Mouse (Mus musculus): Measurements from ENCODE around the gene H2-Ab1. TPM values are rescaled to one million over a fixed set of nuclear protein-coding genes. Genes with fewer than 3 reads are reported as not detected.
"Not testable (repeated sequence)": the region's sequence is repeated elsewhere in the genome, so short reads cannot be mapped to it uniquely, and the experiment has no call there.

H2-Ab1 gene
- polyA plus RNA-seq, 1 experiment from 2014 or later = 2.3 TPM

DNA sequence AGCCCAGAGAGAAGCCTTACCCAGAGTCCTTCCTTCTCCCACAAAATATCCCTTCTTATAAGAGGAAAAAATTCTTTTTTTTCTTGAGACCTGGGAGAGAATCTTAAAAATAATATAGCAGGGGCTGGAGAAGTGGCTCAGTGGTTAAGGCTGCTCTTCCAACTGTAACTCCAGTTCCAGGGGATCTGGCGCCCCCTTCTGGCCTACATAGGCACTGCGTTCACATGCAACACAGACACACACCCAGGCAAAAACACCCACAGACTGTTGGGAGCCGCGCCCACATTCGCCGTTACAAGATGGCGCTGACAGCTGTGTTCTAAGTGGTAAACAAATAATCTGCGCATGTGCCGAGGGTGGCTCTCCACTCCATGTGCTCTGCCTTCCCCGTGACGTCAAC, 38.4 kb upstream of the H2-Ab1 start:
- H3K4me3 ChIP-seq (replicated peaks); DNase-seq: not testable (repeated sequence)
- WGBS (ENCODE audit: insufficient replicate concordance) = 82% methylated on average over 9 of the region's 11 CpGs

DNA sequence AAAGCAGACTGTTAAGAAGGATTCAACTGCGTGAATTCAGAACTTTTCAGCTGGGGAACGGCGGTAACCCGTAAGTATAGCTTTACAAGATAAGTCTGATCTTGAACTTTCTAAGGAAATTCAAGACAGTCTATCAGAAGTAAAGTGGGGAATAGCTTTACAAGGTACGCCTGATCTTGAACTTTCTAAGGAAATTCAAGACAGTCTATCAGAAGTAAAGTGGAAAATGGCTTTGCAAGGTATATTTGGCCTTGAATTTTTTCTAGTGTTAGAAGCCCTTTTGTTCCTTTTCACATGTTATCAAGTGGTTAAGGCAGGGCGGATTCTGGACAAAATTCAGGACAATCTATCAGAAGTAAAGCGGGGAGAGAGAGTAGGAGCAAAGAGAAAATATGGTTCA, 37.7 kb upstream of the H2-Ab1 start:
- not testable (repeated sequence) for H3K4me3 ChIP-seq (replicated peaks); H3K9me3 ChIP-seq (replicated peaks); H3K4me1 ChIP-seq (replicated peaks); H3K36me3 ChIP-seq; H3K27ac ChIP-seq; DNase-seq; H3K27me3 ChIP-seq; ATAC-seq (ENCODE audit: low read depth); H3K9ac ChIP-seq; H3K4me2 ChIP-seq
- WGBS (ENCODE audit: insufficient replicate concordance) = 80% methylated on average over 4 of the region's 7 CpGs

More for the DNA sequence above, 38.4 kb upstream of the H2-Ab1 start:
- H3K27ac ChIP-seq; H3K9ac ChIP-seq; H3K4me2 ChIP-seq; ATAC-seq (ENCODE audit: low read depth); H3K27me3 ChIP-seq; H3K4me1 ChIP-seq (replicated peaks); H3K36me3 ChIP-seq; H3K9me3 ChIP-seq (replicated peaks): not testable (repeated sequence)

DNA sequence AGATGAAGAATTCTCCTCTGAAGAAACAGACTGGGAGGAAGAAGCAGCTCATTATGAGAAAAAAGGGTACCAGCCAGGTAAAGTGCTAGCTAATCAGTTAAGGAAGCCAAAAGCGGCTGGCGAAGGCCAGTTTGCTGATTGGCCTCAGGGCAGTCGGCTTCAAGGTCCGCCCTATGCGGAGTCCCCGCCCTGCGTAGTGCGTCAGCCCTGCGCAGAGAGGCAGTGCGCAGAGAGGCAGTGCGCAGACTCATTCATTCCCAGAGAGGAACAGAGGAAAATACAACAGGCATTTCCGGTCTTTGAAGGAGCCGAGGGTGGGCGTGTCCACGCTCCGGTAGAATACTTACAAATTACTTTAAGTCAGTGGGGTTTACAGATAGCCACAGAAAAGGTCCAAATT, 37.1 kb upstream of the H2-Ab1 start:
- H3K36me3 ChIP-seq; H3K4me3 ChIP-seq (replicated peaks); H3K27me3 ChIP-seq; H3K27ac ChIP-seq; H3K4me2 ChIP-seq; ATAC-seq (ENCODE audit: low read depth); H3K4me1 ChIP-seq (replicated peaks); DNase-seq; H3K9ac ChIP-seq: not testable (repeated sequence)
- 60% methylated on average over 4 of the region's 16 CpGs for WGBS (ENCODE audit: insufficient replicate concordance)
- peaks cover 10% of the 10 kb centered on the region; the same call in 1 of the 2 replicates for H3K9me3 ChIP-seq (replicated peaks)

DNA sequence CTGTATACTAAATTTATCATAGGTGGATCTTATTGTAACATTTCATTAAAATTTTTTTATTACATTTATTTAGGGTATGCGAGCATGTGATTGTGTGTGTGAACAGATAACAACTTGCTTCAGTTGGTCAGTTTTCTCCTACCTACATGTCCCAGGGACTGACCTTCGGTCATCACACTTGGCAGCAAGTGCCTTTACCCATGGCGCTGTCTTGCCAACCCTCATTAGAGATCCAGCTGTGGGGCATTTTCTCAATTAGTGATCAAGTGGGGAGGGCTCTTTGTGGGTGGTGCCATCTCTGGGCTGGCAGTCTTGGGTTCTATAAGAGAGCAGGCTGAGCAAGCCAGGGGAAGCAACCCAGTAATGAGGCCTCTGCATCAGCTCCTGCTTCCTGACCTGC, 32.7 kb upstream of the H2-Ab1 start:
- 75% methylated on average over 3 of the region's 3 CpGs for WGBS (ENCODE audit: insufficient replicate concordance)
- H3K4me1 ChIP-seq (replicated peaks) = no peaks in the 10 kb centered on the region
- H3K4me3 ChIP-seq (replicated peaks) = no peak overlapping the region
- no peaks in the 10 kb centered on the region for H3K27me3 ChIP-seq
- no peak overlapping the region for H3K9ac ChIP-seq
- no peaks in the 10 kb centered on the region for H3K36me3 ChIP-seq
- H3K9me3 ChIP-seq (replicated peaks) = peaks cover 4% of the 10 kb centered on the region; the same call in 1 of the 2 replicates
- DNase-seq (no peak), ATAC-seq (ENCODE audit: low read depth) (no peak)
- H3K4me2 ChIP-seq = no peak overlapping the region
- no peak overlapping the region for H3K27ac ChIP-seq

- H3K9ac ChIP-seq = no peak overlapping the region
- WGBS (ENCODE audit: insufficient replicate concordance) = 85% methylated on average over 8 of the region's 8 CpGs
- no peak overlapping the region for H3K4me3 ChIP-seq (replicated peaks)
- no peaks in the 10 kb centered on the region for H3K4me1 ChIP-seq (replicated peaks)
- no peaks in the 10 kb centered on the region for H3K27me3 ChIP-seq
- no peak overlapping the region for H3K27ac ChIP-seq
- no peaks in the 10 kb centered on the region for H3K36me3 ChIP-seq
- no peak for ATAC-seq (ENCODE audit: low read depth)
- no peak for DNase-seq
- H3K4me2 ChIP-seq = no peak overlapping the region
- peaks cover 4% of the 10 kb centered on the region; the same call in 1 of the 2 replicates for H3K9me3 ChIP-seq (replicated peaks)
Observed at GRCm38 (mm10) chr17:34225426-34225825, 32.1 kb upstream of the H2-Ab1 start.

- not testable (repeated sequence) for H3K9me3 ChIP-seq (replicated peaks); H3K4me3 ChIP-seq (replicated peaks); H3K36me3 ChIP-seq; H3K9ac ChIP-seq; H3K4me2 ChIP-seq; DNase-seq; H3K27me3 ChIP-seq; ATAC-seq (ENCODE audit: low read depth); H3K27ac ChIP-seq; H3K4me1 ChIP-seq (replicated peaks)
- WGBS (ENCODE audit: insufficient replicate concordance) = 85% methylated on average over 17 of the region's 23 CpGs
Observed at GRCm38 (mm10) chr17:34225911-34226310, 31.6 kb upstream of the H2-Ab1 start.

- not testable (repeated sequence) for H3K4me3 ChIP-seq (replicated peaks); H3K4me2 ChIP-seq; H3K9ac ChIP-seq; DNase-seq; H3K9me3 ChIP-seq (replicated peaks); H3K4me1 ChIP-seq (replicated peaks); H3K27ac ChIP-seq; H3K27me3 ChIP-seq; H3K36me3 ChIP-seq; ATAC-seq (ENCODE audit: low read depth)
- 83% methylated on average over 7 of the region's 9 CpGs for WGBS (ENCODE audit: insufficient replicate concordance)
Observed at GRCm38 (mm10) chr17:34230971-34231370, 26.5 kb upstream of the H2-Ab1 start.

DNA sequence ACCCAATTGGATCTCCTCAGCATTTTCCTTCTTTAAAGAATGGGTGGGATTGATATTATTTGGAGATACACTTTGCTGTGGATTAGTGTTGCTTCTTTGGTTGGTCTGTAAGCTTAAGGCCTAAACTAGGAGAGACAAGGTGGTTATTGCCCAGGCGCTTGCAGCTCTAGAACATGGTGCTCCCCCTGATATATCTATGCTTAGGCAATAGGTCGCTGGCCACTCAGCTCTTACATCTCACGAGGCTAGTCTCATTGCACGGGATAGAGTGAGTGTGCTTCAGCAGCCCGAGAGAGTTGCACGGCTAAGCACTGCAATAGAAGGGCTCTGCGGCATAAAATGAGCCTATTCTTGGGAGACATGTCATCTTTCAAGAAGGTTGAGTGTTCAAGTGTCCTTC, 25.5 kb upstream of the H2-Ab1 start:
- H3K9ac ChIP-seq; H3K4me1 ChIP-seq (replicated peaks); ATAC-seq (ENCODE audit: low read depth); H3K9me3 ChIP-seq (replicated peaks); H3K4me3 ChIP-seq (replicated peaks); H3K27me3 ChIP-seq; H3K36me3 ChIP-seq; H3K4me2 ChIP-seq; H3K27ac ChIP-seq; DNase-seq: not testable (repeated sequence)
- 71% methylated on average over 7 of the region's 7 CpGs for WGBS (ENCODE audit: insufficient replicate concordance)

DNA sequence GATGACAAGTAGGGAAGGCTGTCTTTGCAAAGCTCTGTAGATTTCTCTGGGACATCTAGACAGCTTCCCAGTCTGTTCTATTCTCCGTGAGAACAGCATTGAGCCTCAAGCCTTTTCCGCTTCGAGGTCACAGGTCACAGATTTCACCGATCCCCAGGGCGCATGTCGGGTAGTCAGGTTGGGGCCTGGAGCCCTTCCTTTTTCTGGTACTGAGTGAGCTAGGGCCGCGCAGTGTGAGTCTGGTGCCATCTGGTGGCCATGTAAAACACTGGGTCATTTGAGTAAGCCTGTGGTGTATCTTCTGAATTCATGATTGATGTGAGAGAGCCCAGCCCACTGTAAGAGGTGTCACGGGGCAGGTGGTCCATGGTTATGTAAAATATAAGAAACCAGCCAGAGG, 22.6 kb upstream of the H2-Ab1 start:
- WGBS (ENCODE audit: insufficient replicate concordance) = 37% methylated on average over 9 of the region's 9 CpGs
- H3K36me3 ChIP-seq = no peaks in the 10 kb centered on the region
- no peak overlapping the region for H3K9ac ChIP-seq
- peak; percentile 39 for DNase-seq
- no peak overlapping the region for H3K4me3 ChIP-seq (replicated peaks)
- H3K9me3 ChIP-seq (replicated peaks) = no peaks in the 10 kb centered on the region
- ATAC-seq (ENCODE audit: low read depth) = peak; percentile 64
- no peaks in the 10 kb centered on the region for H3K27me3 ChIP-seq
- no peaks in the 10 kb centered on the region for H3K4me1 ChIP-seq (replicated peaks)
- H3K4me2 ChIP-seq = no peak overlapping the region
- H3K27ac ChIP-seq = no peak overlapping the region

- 65% methylated on average over 5 of the region's 5 CpGs for WGBS (ENCODE audit: insufficient replicate concordance)
- Histone ChIP-seq H3K36me3 (no peaks in the 10 kb centered on the region), H3K4me3 (replicated peaks) (no peak overlapping the region), H3K4me1 (replicated peaks) (no peaks in the 10 kb centered on the region), H3K27ac (no peak overlapping the region), H3K27me3 (no peaks in the 10 kb centered on the region), H3K9me3 (replicated peaks) (no peaks in the 10 kb centered on the region), H3K9ac (no peak overlapping the region), H3K4me2 (no peak overlapping the region)
- DNase-seq = no peak
- no peak for ATAC-seq (ENCODE audit: low read depth)
Observed at GRCm38 (mm10) chr17:34236691-34237090, 20.8 kb upstream of the H2-Ab1 start.

- DNase-seq (no peak), ATAC-seq (ENCODE audit: low read depth) (no peak)
- no peak overlapping the region for H3K9ac ChIP-seq
- WGBS (ENCODE audit: insufficient replicate concordance) = 56% methylated on average over 3 of the region's 3 CpGs
- no peaks in the 10 kb centered on the region for H3K9me3 ChIP-seq (replicated peaks)
- no peak overlapping the region for H3K4me2 ChIP-seq
- no peak overlapping the region for H3K27ac ChIP-seq
- H3K36me3 ChIP-seq = no peaks in the 10 kb centered on the region
- no peaks in the 10 kb centered on the region for H3K27me3 ChIP-seq
- H3K4me3 ChIP-seq (replicated peaks) = no peak overlapping the region
- H3K4me1 ChIP-seq (replicated peaks) = no peaks in the 10 kb centered on the region
Observed at GRCm38 (mm10) chr17:34237741-34238140, 19.7 kb upstream of the H2-Ab1 start.

DNA sequence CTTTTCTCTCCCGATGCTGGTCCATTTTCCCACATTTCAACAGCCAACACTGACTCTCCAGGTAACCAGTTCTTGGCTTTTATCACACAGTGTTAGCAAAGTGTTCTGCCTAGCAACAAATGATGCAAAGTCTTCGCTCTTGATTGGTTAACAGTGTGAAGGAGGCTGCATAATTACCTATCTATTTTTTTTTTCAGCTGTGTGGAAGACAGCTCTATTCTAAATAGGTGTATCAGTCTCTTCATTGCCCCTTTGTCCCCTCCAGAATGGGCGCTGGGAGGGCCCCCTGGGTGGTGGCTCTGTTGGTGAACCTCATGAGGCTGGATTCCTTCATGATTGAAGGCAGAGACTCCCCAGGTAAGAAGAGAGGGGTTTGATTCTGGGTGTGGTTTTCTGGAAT, 18.8 kb upstream of the H2-Ab1 start, which contains the start of gene H2-Ob:
Gene H2-Ob (plus strand): TSS at position 198 of the 400 bp plus-strand sequence.
- no peaks in the 10 kb centered on the region for H3K36me3 ChIP-seq
- ATAC-seq (ENCODE audit: low read depth) (no peak), DNase-seq (no peak)
- no peak within 1 kb of the TSS for H3K4me3 ChIP-seq (replicated peaks)
- WGBS (ENCODE audit: insufficient replicate concordance) = 39% methylated on average over 3 of the region's 3 CpGs
- peak within 1 kb of the TSS; percentile 41; the same call in 1 of the 2 replicates for H3K4me2 ChIP-seq
- H3K9me3 ChIP-seq (replicated peaks) = no peaks in the 10 kb centered on the region
- no peak within 1 kb of the TSS for H3K27ac ChIP-seq
- H3K9ac ChIP-seq = no peak within 1 kb of the TSS
- no peaks in the 10 kb centered on the region for H3K27me3 ChIP-seq
- H3K4me1 ChIP-seq (replicated peaks) = no peaks in the 10 kb centered on the region
